Mouse (Mus musculus): Measurements from ENCODE around the gene Tdrd5. TPM values are rescaled to one million over a fixed set of nuclear protein-coding genes. Genes with fewer than 3 reads are reported as not detected.

Tdrd5 gene
- polyA plus RNA-seq, 1 experiment from 2014 or later = 0.92 TPM

DNA sequence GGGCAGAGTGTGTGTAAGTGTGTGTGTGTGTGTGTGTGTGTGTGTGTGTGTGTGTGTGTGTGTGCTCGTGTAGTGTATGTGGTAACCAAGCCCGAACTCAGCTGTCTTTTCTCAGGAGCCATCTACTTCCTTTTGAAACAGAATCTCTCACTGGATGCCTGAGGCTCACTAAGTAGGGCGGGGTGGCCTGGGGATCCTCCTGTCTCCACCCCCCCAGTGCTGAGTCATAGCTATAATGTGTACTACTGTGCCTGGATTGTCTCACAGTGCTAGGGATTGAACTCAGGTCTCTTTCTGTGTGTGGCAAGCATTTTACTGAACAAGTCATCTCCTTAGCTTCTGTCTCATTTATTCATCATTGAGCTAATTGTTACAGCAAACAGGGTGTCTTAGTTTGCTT lies 86.1 kb downstream of the Tdrd5 start:
- DNase-seq (ENCODE audit: low spot score) = no peak
- Histone ChIP-seq H3K27me3 (ENCODE audit: control insufficient read depth, insufficient read depth, low read length) (no peaks in the 10 kb centered on the region), H3K36me3 (replicated peaks; ENCODE audit: control insufficient read depth, insufficient read depth) (no peaks in the 10 kb centered on the region), H3K27ac (no peak overlapping the region), H3K9me3 (ENCODE audit: control insufficient read depth, low read length) (no peaks in the 10 kb centered on the region), H3K4me1 (replicated peaks; ENCODE audit: control insufficient read depth, insufficient read depth, low read length) (peaks cover 8% of the 10 kb centered on the region), H3K9ac (no peak overlapping the region), H3K4me2 (replicated peaks) (no peak overlapping the region), H3K4me3 (replicated peaks; ENCODE audit: low read length) (no peak overlapping the region)
- 59% methylated on average over 3 of the region's 3 CpGs for WGBS
- no peak for ATAC-seq (ENCODE audit: low FRiP score)

DNA sequence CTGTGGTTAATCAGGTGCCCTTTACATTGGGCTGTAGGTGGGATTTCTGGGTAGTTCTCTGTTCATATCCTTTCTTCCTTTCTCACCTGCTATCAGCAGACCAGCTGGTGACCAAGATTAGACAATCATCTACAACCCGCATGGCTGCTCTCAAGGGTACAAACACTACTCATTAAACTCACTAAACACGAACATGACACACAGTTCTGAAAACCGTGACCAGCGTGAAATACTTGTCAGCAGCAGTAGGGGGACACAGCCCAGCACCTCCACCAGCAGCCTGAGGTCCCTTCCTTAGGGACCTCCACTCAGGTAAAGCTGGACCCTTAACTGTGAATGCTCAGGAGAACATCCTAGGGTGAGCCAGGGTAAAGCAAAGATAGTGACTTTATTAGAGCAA lies 87.2 kb downstream of the Tdrd5 start:
- H3K9me3 ChIP-seq (ENCODE audit: control insufficient read depth, low read length) = no peaks in the 10 kb centered on the region
- DNase-seq (ENCODE audit: low spot score) (no peak), ATAC-seq (ENCODE audit: low FRiP score) (no peak)
- WGBS = 41% methylated on average over 4 of the region's 4 CpGs
- H3K27ac ChIP-seq = no peak overlapping the region
- H3K4me2 ChIP-seq (replicated peaks) = no peak overlapping the region
- no peaks in the 10 kb centered on the region for H3K36me3 ChIP-seq (replicated peaks; ENCODE audit: control insufficient read depth, insufficient read depth)
- H3K9ac ChIP-seq = no peak overlapping the region
- H3K4me3 ChIP-seq (replicated peaks; ENCODE audit: low read length) = no peak overlapping the region
- no peaks in the 10 kb centered on the region; the same call in 1 of the 2 replicates for H3K4me1 ChIP-seq (replicated peaks; ENCODE audit: control insufficient read depth, insufficient read depth, low read length)
- H3K27me3 ChIP-seq (ENCODE audit: control insufficient read depth, insufficient read depth, low read length) = no peaks in the 10 kb centered on the region

DNA sequence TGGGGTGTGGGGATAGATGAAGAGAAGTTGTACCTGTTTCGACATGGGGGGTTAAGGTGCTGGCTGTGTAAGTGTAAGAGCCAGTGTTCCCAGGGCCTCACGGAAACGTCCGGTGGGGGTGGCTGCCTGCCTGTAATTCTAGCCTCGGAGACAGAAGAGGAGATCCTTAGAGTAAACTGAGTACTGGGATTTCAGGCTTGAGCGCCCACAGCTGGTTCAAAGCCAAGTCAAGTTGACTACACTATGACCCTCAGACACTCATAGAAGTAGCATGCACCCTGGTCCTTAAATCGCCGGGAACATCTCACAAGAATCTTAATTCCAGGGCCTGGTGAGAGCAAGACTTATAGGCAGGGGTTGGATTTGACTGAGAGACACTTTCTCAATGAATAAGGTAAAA lies 88.8 kb downstream of the Tdrd5 start:
- 90% methylated on average over 8 of the region's 8 CpGs for WGBS
- Histone ChIP-seq H3K27me3 (ENCODE audit: control insufficient read depth, insufficient read depth, low read length) (no peaks in the 10 kb centered on the region), H3K27ac (no peak overlapping the region), H3K9ac (no peak overlapping the region), H3K4me2 (replicated peaks) (no peak overlapping the region), H3K9me3 (ENCODE audit: control insufficient read depth, low read length) (no peaks in the 10 kb centered on the region), H3K4me3 (replicated peaks; ENCODE audit: low read length) (no peak overlapping the region), H3K4me1 (replicated peaks; ENCODE audit: control insufficient read depth, insufficient read depth, low read length) (no peaks in the 10 kb centered on the region; the same call in 1 of the 2 replicates), H3K36me3 (replicated peaks; ENCODE audit: control insufficient read depth, insufficient read depth) (no peaks in the 10 kb centered on the region)
- DNase-seq (ENCODE audit: low spot score) = no peak
- ATAC-seq (ENCODE audit: low FRiP score) = no peak

DNA sequence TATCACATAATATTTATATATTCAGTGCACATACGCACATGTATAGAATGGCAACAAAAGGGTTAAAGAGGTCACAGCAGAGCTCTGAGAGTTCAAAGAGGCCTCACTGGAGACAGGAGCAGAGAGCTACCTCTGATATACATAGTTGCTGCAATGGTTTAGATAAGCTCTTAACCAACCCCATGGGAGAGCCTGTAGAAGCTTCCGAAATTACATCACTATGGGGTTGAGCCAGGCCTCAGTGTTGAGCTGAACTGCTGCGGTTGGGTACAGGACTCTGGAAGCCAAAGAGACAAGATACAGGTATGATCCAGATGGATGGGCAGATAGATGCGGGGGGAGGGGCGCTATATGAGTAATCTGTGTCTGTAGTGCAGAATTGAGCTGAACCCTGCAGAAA lies 90.5 kb downstream of the Tdrd5 start:
- Histone ChIP-seq H3K9me3 (ENCODE audit: control insufficient read depth, low read length) (no peaks in the 10 kb centered on the region), H3K4me2 (replicated peaks) (no peak overlapping the region), H3K9ac (no peak overlapping the region), H3K4me3 (replicated peaks; ENCODE audit: low read length) (no peak overlapping the region), H3K4me1 (replicated peaks; ENCODE audit: control insufficient read depth, insufficient read depth, low read length) (no peaks in the 10 kb centered on the region; the same call in 1 of the 2 replicates), H3K27me3 (ENCODE audit: control insufficient read depth, insufficient read depth, low read length) (no peaks in the 10 kb centered on the region), H3K27ac (no peak overlapping the region), H3K36me3 (replicated peaks; ENCODE audit: control insufficient read depth, insufficient read depth) (no peaks in the 10 kb centered on the region)
- 90% methylated on average over 5 of the region's 5 CpGs for WGBS
- no peak for DNase-seq (ENCODE audit: low spot score)
- no peak for ATAC-seq (ENCODE audit: low FRiP score)

DNA sequence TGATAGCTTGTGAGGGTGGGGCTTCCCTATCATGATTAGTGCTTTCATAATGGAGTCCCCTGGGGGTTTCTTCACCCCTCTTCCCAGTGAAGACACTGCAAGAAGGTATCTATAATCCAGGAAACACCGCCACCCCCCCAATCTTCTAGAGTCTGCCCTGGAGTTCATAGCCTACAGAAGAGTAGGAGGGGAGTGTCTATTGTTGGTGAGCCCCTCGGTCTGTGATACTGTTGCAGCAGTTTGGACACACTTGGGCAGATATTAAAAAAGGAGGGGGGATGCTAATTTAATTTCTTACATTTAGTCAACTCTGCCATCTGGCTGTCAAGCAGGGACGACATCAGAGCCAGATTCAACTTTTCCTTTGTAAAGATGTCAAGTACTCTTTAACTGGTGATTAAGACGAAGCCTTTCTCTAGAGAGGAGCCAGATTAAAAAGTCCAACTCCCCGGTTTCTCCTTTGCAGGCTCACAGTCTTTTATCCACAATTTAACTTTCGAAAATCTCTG lies 91.6 kb downstream of the Tdrd5 start:
- H3K9ac ChIP-seq = no peak overlapping the region

More for the DNA sequence above, 91.6 kb downstream of the Tdrd5 start:
- no peak for ATAC-seq (ENCODE audit: low FRiP score)
- WGBS = 36% methylated on average over 6 of the region's 6 CpGs
- Histone ChIP-seq H3K4me1 (replicated peaks; ENCODE audit: control insufficient read depth, insufficient read depth, low read length) (no peaks in the 10 kb centered on the region; the same call in 1 of the 2 replicates), H3K27ac (no peak overlapping the region), H3K9me3 (ENCODE audit: control insufficient read depth, low read length) (no peaks in the 10 kb centered on the region), H3K27me3 (ENCODE audit: control insufficient read depth, insufficient read depth, low read length) (peaks cover 8% of the 10 kb centered on the region; the same call in 1 of the 2 replicates), H3K4me3 (replicated peaks; ENCODE audit: low read length) (no peak overlapping the region), H3K36me3 (replicated peaks; ENCODE audit: control insufficient read depth, insufficient read depth) (no peaks in the 10 kb centered on the region), H3K4me2 (replicated peaks) (no peak overlapping the region)
- no peak for DNase-seq (ENCODE audit: low spot score)

Other genes starting within 250 kb of the Tdrd5 start
- 3.4 and 4.8 TPM in 2 replicates for gene Fam163a, start 98.6 kb downstream of the Tdrd5 start, polyA plus RNA-seq (2014; fragmentation: Nextera tagmentation; extraction: Ambion mirVana)
- 0.08 and 0.35 TPM in 2 replicates for gene Nphs2, start 7.1 kb upstream of the Tdrd5 start, polyA plus RNA-seq (2014; fragmentation: Nextera tagmentation; extraction: Ambion mirVana)
- 509 and 614 TPM in 2 replicates for gene Gm2000, start 62.4 kb upstream of the Tdrd5 start, polyA plus RNA-seq (2014; fragmentation: Nextera tagmentation; extraction: Ambion mirVana)
- 0.13 and 0.27 TPM in 2 replicates for gene Axdnd1, start 117.5 kb upstream of the Tdrd5 start, polyA plus RNA-seq (2014; fragmentation: Nextera tagmentation; extraction: Ambion mirVana)
- 10.6 and 11.7 TPM in 2 replicates for gene Soat1, start 170.7 kb upstream of the Tdrd5 start, polyA plus RNA-seq (2014; fragmentation: Nextera tagmentation; extraction: Ambion mirVana)
- 0.69 and 0.79 TPM in 2 replicates for gene Gm10031, start 220.3 kb upstream of the Tdrd5 start, polyA plus RNA-seq (2014; fragmentation: Nextera tagmentation; extraction: Ambion mirVana)